Mouse (Mus musculus) E14TG2a.4 (cell line): ENCODE results near the gene Gm37240.

Experiments
- CTCF ChIP-seq: conservative IDR thresholded peaks from 2 replicates; pipeline ENCODE4 v1.5.1; 2014; ENCODE audit warnings: low read length
- NANOG ChIP-seq: IDR thresholded peaks from 2 replicates; pipeline ENCODE4 v1.6.1; 2014; ENCODE audit warnings: borderline replicate concordance, low read length, mixed read lengths

- TF ChIP-seq CTCF, result no peak
- no peak for TF ChIP-seq NANOG
These were observed 40.9 kb upstream of the Gm37240 start for GRCm38 (mm10) chr3:85928140-85928611.
